Mouse (Mus musculus): ENCODE data around the gene Ap4s1. TPM values are rescaled to one million over a fixed set of nuclear protein-coding genes. Genes with fewer than 3 reads are reported as not detected.

Gene Ap4s1
- polyA plus RNA-seq, 1 experiment from 2014 or later: 48.3 TPM

DNA sequence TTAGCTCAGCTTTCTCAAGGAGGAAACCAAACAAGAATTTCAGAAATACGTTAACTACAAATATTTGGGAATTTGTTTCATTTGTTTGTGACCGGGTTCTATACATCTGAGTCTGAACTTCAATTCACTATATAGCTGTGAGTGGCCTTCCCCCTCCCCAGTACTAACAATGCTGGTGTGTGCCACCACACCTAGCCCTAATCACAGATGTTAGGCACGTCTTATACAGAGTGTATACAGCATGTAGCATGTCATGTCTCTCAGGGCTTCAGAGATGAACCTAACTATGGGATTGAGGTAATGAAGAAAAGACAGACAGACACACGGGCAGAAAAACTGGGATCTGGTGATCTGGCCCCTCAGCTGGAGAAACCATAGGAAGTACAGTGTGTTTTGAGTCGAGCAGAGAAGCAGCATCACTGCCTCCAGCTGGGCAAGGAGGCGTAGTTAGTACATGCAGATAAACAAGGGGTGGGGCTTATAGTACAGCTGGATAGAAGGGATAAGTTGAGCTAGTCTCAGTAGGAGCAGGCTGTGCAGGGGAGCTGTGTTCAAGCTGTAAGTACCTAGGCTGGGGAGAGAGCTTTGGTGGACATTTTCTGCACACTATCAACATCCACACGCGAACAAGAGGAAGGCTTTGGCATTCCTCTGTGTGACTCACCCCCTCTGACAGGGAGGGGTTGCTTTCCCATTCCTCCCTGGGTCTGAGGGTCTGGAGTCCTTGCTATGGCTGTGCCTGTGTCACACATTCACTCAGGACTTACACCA, 9.0 kb downstream of the Ap4s1 start:
- Histone ChIP-seq H3K9ac (ENCODE audit: low read depth, low read length) (no peak overlapping the region), H3K27me3 (ENCODE audit: insufficient read depth, low read length) (no peaks in the 10 kb centered on the region), H3K36me3 (ENCODE audit: insufficient read depth, low read length) (no peaks in the 10 kb centered on the region), H3K4me2 (ENCODE audit: low read length) (no peak overlapping the region), H3K27ac (no peak overlapping the region), H3K4me3 (replicated peaks; ENCODE audit: low read depth, low read length) (no peak overlapping the region), H3K9me3 (replicated peaks; ENCODE audit: low read length) (no peaks in the 10 kb centered on the region), H3K4me1 (replicated peaks; ENCODE audit: insufficient read depth, low read length) (no peaks in the 10 kb centered on the region)
- ATAC-seq (replicated peaks; ENCODE audit: low FRiP score, low read depth): no peak; the same call in 1 of the 2 replicates
- peak; percentile 47 for DNase-seq (ENCODE audit: low spot score)
- 52% methylated on average over 8 of the region's 8 CpGs for WGBS
- no peak for TF ChIP-seq CTCF (IDR thresholded peaks at IDR 0.05; ENCODE audit: low read depth)

DNA sequence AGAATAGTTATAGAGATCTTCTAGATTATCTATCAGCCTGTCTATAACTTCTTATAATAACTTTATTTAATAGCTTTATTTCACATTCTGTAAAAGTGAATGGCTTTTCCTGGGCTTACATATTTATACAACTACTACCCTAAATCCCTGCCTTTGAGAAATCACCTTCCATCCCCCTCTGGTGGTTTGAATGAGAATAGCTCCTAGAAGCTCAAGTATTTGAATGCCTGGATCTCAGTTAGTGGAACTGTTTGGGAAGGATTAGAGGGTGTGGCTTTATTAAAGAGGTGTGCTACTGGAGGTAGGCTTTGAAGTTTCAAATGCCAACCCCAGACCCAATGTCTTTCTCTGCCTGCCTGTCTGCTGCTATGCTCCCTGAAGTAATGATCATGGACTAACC, 10.9 kb downstream of the Ap4s1 start:
- Histone ChIP-seq H3K9me3 (replicated peaks; ENCODE audit: low read length) (no peaks in the 10 kb centered on the region), H3K4me2 (ENCODE audit: low read length) (no peak overlapping the region), H3K4me3 (replicated peaks; ENCODE audit: low read depth, low read length) (no peak overlapping the region), H3K27ac (no peak overlapping the region), H3K9ac (ENCODE audit: low read depth, low read length) (no peak overlapping the region), H3K36me3 (ENCODE audit: insufficient read depth, low read length) (no peaks in the 10 kb centered on the region), H3K27me3 (ENCODE audit: insufficient read depth, low read length) (no peaks in the 10 kb centered on the region), H3K4me1 (replicated peaks; ENCODE audit: insufficient read depth, low read length) (no peaks in the 10 kb centered on the region)
- DNase-seq (ENCODE audit: low spot score) (no peak), ATAC-seq (replicated peaks; ENCODE audit: low FRiP score, low read depth) (no peak)
- TF ChIP-seq CTCF (IDR thresholded peaks at IDR 0.05; ENCODE audit: low read depth): no peak

- 38% methylated on average over 1 of the region's 1 CpGs for WGBS
- H3K9me3 ChIP-seq (replicated peaks; ENCODE audit: low read length): no peaks in the 10 kb centered on the region
- peak; percentile 48; the same call in 1 of the 2 replicates for ATAC-seq (replicated peaks; ENCODE audit: low FRiP score, low read depth)
- H3K4me2 ChIP-seq (ENCODE audit: low read length): no peak overlapping the region
- H3K4me1 ChIP-seq (replicated peaks; ENCODE audit: insufficient read depth, low read length): no peaks in the 10 kb centered on the region
- TF ChIP-seq CTCF (IDR thresholded peaks at IDR 0.05; ENCODE audit: low read depth): no peak
- DNase-seq (ENCODE audit: low spot score): no peak
- no peak overlapping the region for H3K4me3 ChIP-seq (replicated peaks; ENCODE audit: low read depth, low read length)
- H3K27me3 ChIP-seq (ENCODE audit: insufficient read depth, low read length): no peaks in the 10 kb centered on the region
- no peak overlapping the region for H3K27ac ChIP-seq
- no peaks in the 10 kb centered on the region for H3K36me3 ChIP-seq (ENCODE audit: insufficient read depth, low read length)
- H3K9ac ChIP-seq (ENCODE audit: low read depth, low read length): no peak overlapping the region
These were observed 13.0 kb downstream of the Ap4s1 start for GRCm38 (mm10) chr12:51703859-51704258.

DNA sequence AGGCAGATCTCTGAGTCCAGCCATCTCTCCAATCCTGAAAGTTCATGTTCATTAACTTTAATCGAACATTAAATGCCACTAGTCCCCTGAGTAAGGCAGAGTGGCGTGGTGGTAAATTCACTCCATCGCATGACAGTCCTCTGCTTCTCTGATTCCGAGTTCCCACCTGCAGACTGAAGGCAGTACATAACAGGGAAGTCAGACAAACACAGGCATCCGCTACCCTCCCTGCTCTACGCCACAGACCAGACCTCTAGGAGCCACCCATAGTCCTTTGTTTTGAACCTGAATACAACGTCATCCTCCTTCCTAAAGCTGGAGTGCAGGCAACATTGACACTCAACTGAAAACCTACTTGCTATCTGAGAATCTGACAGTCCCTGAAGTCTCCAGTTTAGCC, 13.7 kb downstream of the Ap4s1 start:
- TF ChIP-seq CTCF (IDR thresholded peaks at IDR 0.05; ENCODE audit: low read depth): no peak
- no peak overlapping the region for H3K4me3 ChIP-seq (replicated peaks; ENCODE audit: low read depth, low read length)
- H3K9ac ChIP-seq (ENCODE audit: low read depth, low read length): no peak overlapping the region
- H3K27ac ChIP-seq: no peak overlapping the region
- H3K4me1 ChIP-seq (replicated peaks; ENCODE audit: insufficient read depth, low read length): peaks cover 5% of the 10 kb centered on the region; the same call in 1 of the 2 replicates
- DNase-seq (ENCODE audit: low spot score) (no peak), ATAC-seq (replicated peaks; ENCODE audit: low FRiP score, low read depth) (no peak)
- H3K9me3 ChIP-seq (replicated peaks; ENCODE audit: low read length): no peaks in the 10 kb centered on the region
- 65% methylated on average over 7 of the region's 7 CpGs for WGBS
- no peak overlapping the region for H3K4me2 ChIP-seq (ENCODE audit: low read length)
- H3K36me3 ChIP-seq (ENCODE audit: insufficient read depth, low read length): no peaks in the 10 kb centered on the region
- no peaks in the 10 kb centered on the region for H3K27me3 ChIP-seq (ENCODE audit: insufficient read depth, low read length)

DNA sequence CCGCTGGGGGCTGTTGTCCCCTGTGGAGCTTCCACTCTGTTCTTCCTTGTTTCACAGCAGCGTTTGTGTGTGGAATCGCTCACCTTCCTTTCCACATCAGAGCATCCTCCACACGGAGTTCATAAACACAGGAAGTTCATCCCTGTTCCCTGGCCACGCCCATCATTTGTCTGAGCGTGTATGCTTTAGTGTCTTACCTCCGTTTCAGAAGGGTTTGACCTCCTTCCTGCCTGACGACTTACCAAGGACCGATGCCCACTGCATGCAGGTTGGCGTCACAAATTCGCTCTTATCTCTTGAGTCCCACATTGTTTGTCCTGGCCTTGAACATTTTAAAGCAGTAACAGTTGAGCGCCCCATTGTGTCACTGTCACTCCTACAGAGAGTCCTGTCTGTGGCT, 14.9 kb downstream of the Ap4s1 start:
- Histone ChIP-seq H3K9me3 (replicated peaks; ENCODE audit: low read length) (no peaks in the 10 kb centered on the region), H3K9ac (ENCODE audit: low read depth, low read length) (no peak overlapping the region), H3K27ac (no peak overlapping the region), H3K4me3 (replicated peaks; ENCODE audit: low read depth, low read length) (no peak overlapping the region), H3K27me3 (ENCODE audit: insufficient read depth, low read length) (no peaks in the 10 kb centered on the region), H3K4me2 (ENCODE audit: low read length) (no peak overlapping the region), H3K4me1 (replicated peaks; ENCODE audit: insufficient read depth, low read length) (peaks cover 5% of the 10 kb centered on the region; the same call in 1 of the 2 replicates), H3K36me3 (ENCODE audit: insufficient read depth, low read length) (no peaks in the 10 kb centered on the region)
- ATAC-seq (replicated peaks; ENCODE audit: low FRiP score, low read depth) (no peak), DNase-seq (ENCODE audit: low spot score) (no peak)
- WGBS: 65% methylated on average over 12 of the region's 12 CpGs
- TF ChIP-seq CTCF (IDR thresholded peaks at IDR 0.05; ENCODE audit: low read depth): no peak

GRCm38 (mm10) chr12:51706673-51707235, 15.9 kb downstream of the Ap4s1 start:
- DNase-seq (ENCODE audit: low spot score) (no peak), ATAC-seq (replicated peaks; ENCODE audit: low FRiP score, low read depth) (0 out of 2 replicates have a peak, but pooled peaks have one; percentile 41)
- no peaks in the 10 kb centered on the region for H3K36me3 ChIP-seq (ENCODE audit: insufficient read depth, low read length)
- TF ChIP-seq CTCF (IDR thresholded peaks at IDR 0.05; ENCODE audit: low read depth): 0 out of 2 replicates have a peak, but pooled peaks have one; percentile 19
- WGBS: 79% methylated on average over 5 of the region's 5 CpGs
- no peak overlapping the region for H3K4me3 ChIP-seq (replicated peaks; ENCODE audit: low read depth, low read length)
- no peak overlapping the region for H3K9ac ChIP-seq (ENCODE audit: low read depth, low read length)
- no peaks in the 10 kb centered on the region for H3K9me3 ChIP-seq (replicated peaks; ENCODE audit: low read length)
- H3K27me3 ChIP-seq (ENCODE audit: insufficient read depth, low read length): no peaks in the 10 kb centered on the region
- H3K4me1 ChIP-seq (replicated peaks; ENCODE audit: insufficient read depth, low read length): peaks cover 5% of the 10 kb centered on the region; the same call in 1 of the 2 replicates
- no peak overlapping the region for H3K27ac ChIP-seq
- H3K4me2 ChIP-seq (ENCODE audit: low read length): no peak overlapping the region
